Mouse (Mus musculus): ENCODE data around the gene L3hypdh.
"Not testable (repeated sequence)": the region's sequence is repeated elsewhere in the genome, so short reads cannot be mapped to it uniquely, and the experiment has no call there.

L3hypdh gene

GRCm38 (mm10) chr12:72053851-72054250, 31.4 kb downstream of the L3hypdh start:
- CTCF ChIA-PET = no interaction called here

GRCm38 (mm10) chr12:72053303-72053702, 31.9 kb downstream of the L3hypdh start:
- CTCF ChIA-PET = no interaction called here

- CTCF ChIA-PET = no interaction called here
Observed at GRCm38 (mm10) chr12:72052571-72052970, 32.7 kb downstream of the L3hypdh start.

GRCm38 (mm10) chr12:72050821-72051220, 34.4 kb downstream of the L3hypdh start:
- CTCF ChIA-PET = interaction anchor here (0.5 kb wide), 1 partner anchor 192 kb away, joined by 3 read pairs; no protein-coding TSS in a partner anchor

GRCm38 (mm10) chr12:72050156-72050555, 35.1 kb downstream of the L3hypdh start:
- CTCF ChIA-PET = not testable (repeated sequence)

- CTCF ChIA-PET = interaction anchor here (1.0 kb wide), 1 partner anchor 38 kb away, joined by 3 read pairs; no protein-coding TSS in a partner anchor
Observed at GRCm38 (mm10) chr12:72047513-72047912, 37.7 kb downstream of the L3hypdh start.

- CTCF ChIA-PET = no interaction called here
Observed at GRCm38 (mm10) chr12:72041238-72041637, 44.0 kb downstream of the L3hypdh start.

- CTCF ChIA-PET = no interaction called here
Observed at GRCm38 (mm10) chr12:72039501-72039900, 45.7 kb downstream of the L3hypdh start.

GRCm38 (mm10) chr12:72038866-72039265, 46.4 kb downstream of the L3hypdh start:
- CTCF ChIA-PET = no interaction called here

GRCm38 (mm10) chr12:72037049-72037448, 48.2 kb downstream of the L3hypdh start:
- CTCF ChIA-PET = interaction anchor here (0.6 kb wide), 1 partner anchor 680 kb away, joined by 3 read pairs; no protein-coding TSS in a partner anchor

- CTCF ChIA-PET = no interaction called here
Observed at GRCm38 (mm10) chr12:72036097-72036661, 49.1 kb downstream of the L3hypdh start.

GRCm38 (mm10) chr12:72031794-72032193, 53.4 kb downstream of the L3hypdh start:
- CTCF ChIA-PET = no interaction called here

- CTCF ChIA-PET = no interaction called here
Observed at GRCm38 (mm10) chr12:72031171-72031570, 54.1 kb downstream of the L3hypdh start.

- CTCF ChIA-PET = no interaction called here
Observed at GRCm38 (mm10) chr12:72025275-72025795, 59.9 kb downstream of the L3hypdh start.

GRCm38 (mm10) chr12:72023572-72023971, 61.7 kb downstream of the L3hypdh start:
- CTCF ChIA-PET = no interaction called here

Measured in spleen, embryonic (tissue).